Mouse (Mus musculus): Measurements from ENCODE around the gene Zfyve28. TPM values are rescaled to one million over a fixed set of nuclear protein-coding genes. Genes with fewer than 3 reads are reported as not detected.

The Zfyve28 gene
- polyA plus RNA-seq, 1 experiment, result 4.5 TPM

DNA sequence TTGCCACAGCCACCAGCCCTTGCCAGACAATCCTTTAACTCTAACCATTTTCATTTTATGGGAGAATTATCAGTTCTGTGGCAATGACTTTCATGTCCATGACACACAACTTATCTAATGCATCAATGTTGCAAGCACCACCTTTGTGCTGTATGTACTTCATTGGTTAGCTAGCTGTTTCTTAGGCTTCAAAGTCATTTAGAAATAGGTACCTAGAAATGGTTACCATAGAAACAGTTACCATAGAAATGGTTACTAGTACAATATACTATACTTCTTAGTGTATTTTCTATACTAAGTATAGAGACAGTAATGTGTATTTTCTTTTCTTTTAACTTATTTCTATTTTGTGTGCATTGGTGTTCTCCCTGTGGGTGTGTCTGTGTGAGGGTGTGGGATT lies 37.0 kb upstream of the Zfyve28 start:
- Histone ChIP-seq H3K4me3 (replicated peaks; ENCODE audit: extremely low read depth, low read depth, low read length) (no peak overlapping the region), H3K4me1 (ENCODE audit: control insufficient read depth, insufficient read depth, low read length) (0 out of 2 replicates have a peak, but pooled peaks cover 2% of the 10 kb centered on the region)
- TF ChIP-seq CTCF (IDR thresholded peaks at IDR 0.05; ENCODE audit: insufficient read depth, low read length) (no peak), POLR2A (IDR thresholded peaks at IDR 0.05; ENCODE audit: borderline replicate concordance, extremely low read depth, low read depth, low read length) (no peak)
- DNase-seq, result no peak

DNA sequence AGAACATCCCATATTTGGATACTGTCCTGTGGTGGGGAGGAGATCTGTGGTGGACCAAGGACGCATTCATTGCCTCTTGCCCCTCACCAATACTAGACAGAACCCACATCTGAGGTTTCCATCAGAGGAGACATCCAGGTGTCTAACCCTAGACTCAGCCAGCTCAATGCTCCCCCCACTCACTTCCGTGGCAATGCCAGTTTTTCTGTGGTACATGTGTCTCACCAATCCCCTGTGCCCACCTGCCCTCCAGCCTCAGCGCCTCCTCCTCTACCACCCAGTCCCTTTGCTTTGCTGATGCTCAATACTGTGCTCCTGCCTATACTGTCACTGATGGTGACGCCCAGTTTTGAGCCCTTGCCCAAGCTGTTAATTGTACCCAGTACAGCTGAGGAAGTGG lies 33.0 kb upstream of the Zfyve28 start:
- TF ChIP-seq POLR2A (IDR thresholded peaks at IDR 0.05; ENCODE audit: borderline replicate concordance, extremely low read depth, low read depth, low read length) (no peak), CTCF (IDR thresholded peaks at IDR 0.05; ENCODE audit: insufficient read depth, low read length) (no peak)
- no peaks in the 10 kb centered on the region for H3K4me1 ChIP-seq (ENCODE audit: control insufficient read depth, insufficient read depth, low read length)
- 84% methylated on average over 4 of the region's 4 CpGs for WGBS
- DNase-seq, result no peak
- H3K4me3 ChIP-seq (replicated peaks; ENCODE audit: extremely low read depth, low read depth, low read length), result no peak overlapping the region

DNA sequence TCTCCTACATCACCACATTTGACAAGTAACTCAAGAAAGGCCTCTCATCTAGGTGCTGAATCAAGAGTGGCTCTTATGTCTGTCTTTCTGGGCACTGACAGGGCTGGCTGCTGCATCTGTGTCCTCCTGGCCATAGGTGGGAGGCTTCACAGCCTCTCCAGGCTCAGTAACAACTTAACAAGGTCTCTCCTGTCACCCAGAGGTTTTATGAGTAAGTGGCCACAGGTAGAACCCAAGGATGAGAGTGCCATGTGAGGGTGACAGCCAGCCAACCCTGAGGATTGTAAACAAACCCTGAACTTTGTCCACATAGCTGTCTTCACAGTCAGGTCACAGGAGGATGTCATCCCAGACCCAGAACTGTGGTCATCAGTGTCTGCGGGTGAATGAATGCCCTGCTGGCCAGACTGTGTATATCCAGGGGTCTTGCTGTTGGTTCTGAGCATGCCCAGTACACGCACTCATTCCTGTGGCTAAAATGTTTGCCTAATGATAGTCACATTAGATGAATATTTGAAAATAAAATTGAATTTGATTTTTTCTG lies 31.3 kb upstream of the Zfyve28 start:
- WGBS, result 63% methylated on average over 2 of the region's 2 CpGs
- Histone ChIP-seq H3K4me3 (replicated peaks; ENCODE audit: extremely low read depth, low read depth, low read length) (no peak overlapping the region), H3K4me1 (ENCODE audit: control insufficient read depth, insufficient read depth, low read length) (no peaks in the 10 kb centered on the region)
- no peak for DNase-seq
- TF ChIP-seq CTCF (IDR thresholded peaks at IDR 0.05; ENCODE audit: insufficient read depth, low read length), result no peak
- TF ChIP-seq POLR2A (IDR thresholded peaks at IDR 0.05; ENCODE audit: borderline replicate concordance, extremely low read depth, low read depth, low read length), result no peak

DNA sequence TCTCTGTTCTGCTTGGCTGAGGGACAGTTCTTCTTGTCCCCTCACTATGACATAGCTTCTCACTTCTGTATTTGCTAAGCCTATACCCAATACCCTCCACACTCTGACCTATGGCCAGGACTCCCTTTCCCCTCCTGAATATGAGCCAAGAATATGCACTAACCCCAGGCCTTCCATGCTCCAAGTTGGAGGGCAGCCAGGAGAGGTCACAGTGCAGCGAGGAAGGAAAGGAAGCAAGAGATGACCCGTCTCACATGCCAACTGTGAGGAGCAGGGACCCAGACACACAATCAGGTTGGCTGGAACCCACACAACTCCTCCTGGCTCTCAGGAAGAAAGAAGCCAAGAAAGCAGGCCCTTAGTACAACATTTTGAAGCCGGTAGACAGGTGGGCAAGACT lies 20.8 kb upstream of the Zfyve28 start:
- no peaks in the 10 kb centered on the region for H3K4me1 ChIP-seq (ENCODE audit: control insufficient read depth, insufficient read depth, low read length)
- H3K4me3 ChIP-seq (replicated peaks; ENCODE audit: extremely low read depth, low read depth, low read length), result no peak overlapping the region
- DNase-seq, result no peak
- 49% methylated on average over 3 of the region's 3 CpGs for WGBS
- TF ChIP-seq CTCF (IDR thresholded peaks at IDR 0.05; ENCODE audit: insufficient read depth, low read length), result no peak
- no peak for TF ChIP-seq POLR2A (IDR thresholded peaks at IDR 0.05; ENCODE audit: borderline replicate concordance, extremely low read depth, low read depth, low read length)

- Histone ChIP-seq H3K4me1 (ENCODE audit: control insufficient read depth, insufficient read depth, low read length) (no peaks in the 10 kb centered on the region), H3K4me3 (replicated peaks; ENCODE audit: extremely low read depth, low read depth, low read length) (no peak overlapping the region)
- no peak for TF ChIP-seq CTCF (IDR thresholded peaks at IDR 0.05; ENCODE audit: insufficient read depth, low read length)
- TF ChIP-seq POLR2A (IDR thresholded peaks at IDR 0.05; ENCODE audit: borderline replicate concordance, extremely low read depth, low read depth, low read length), result no peak
- WGBS, result 65% methylated on average over 7 of the region's 7 CpGs
- no peak for DNase-seq
Observed at GRCm38 (mm10) chr5:34302377-34302776, 14.1 kb upstream of the Zfyve28 start.

GRCm38 (mm10) chr5:34298937-34299535 lies 10.8 kb upstream of the Zfyve28 start:
- H3K4me1 ChIP-seq (ENCODE audit: control insufficient read depth, insufficient read depth, low read length), result no peaks in the 10 kb centered on the region
- H3K4me3 ChIP-seq (replicated peaks; ENCODE audit: extremely low read depth, low read depth, low read length), result no peak overlapping the region
- 83% methylated on average over 10 of the region's 10 CpGs for WGBS
- TF ChIP-seq POLR2A (IDR thresholded peaks at IDR 0.05; ENCODE audit: borderline replicate concordance, extremely low read depth, low read depth, low read length), result no peak
- TF ChIP-seq CTCF (IDR thresholded peaks at IDR 0.05; ENCODE audit: insufficient read depth, low read length), result no peak
- no peak for DNase-seq

GRCm38 (mm10) chr5:34298061-34298460 lies 9.8 kb upstream of the Zfyve28 start:
- 56% methylated on average over 4 of the region's 4 CpGs for WGBS
- no peak for DNase-seq
- Histone ChIP-seq H3K4me3 (replicated peaks; ENCODE audit: extremely low read depth, low read depth, low read length) (no peak overlapping the region), H3K4me1 (ENCODE audit: control insufficient read depth, insufficient read depth, low read length) (no peaks in the 10 kb centered on the region)
- no peak for TF ChIP-seq POLR2A (IDR thresholded peaks at IDR 0.05; ENCODE audit: borderline replicate concordance, extremely low read depth, low read depth, low read length)
- TF ChIP-seq CTCF (IDR thresholded peaks at IDR 0.05; ENCODE audit: insufficient read depth, low read length), result no peak

GRCm38 (mm10) chr5:34295141-34295540 lies 6.9 kb upstream of the Zfyve28 start:
- TF ChIP-seq CTCF (IDR thresholded peaks at IDR 0.05; ENCODE audit: insufficient read depth, low read length) (no peak), POLR2A (IDR thresholded peaks at IDR 0.05; ENCODE audit: borderline replicate concordance, extremely low read depth, low read depth, low read length) (no peak)
- DNase-seq, result no peak
- Histone ChIP-seq H3K4me1 (ENCODE audit: control insufficient read depth, insufficient read depth, low read length) (no peaks in the 10 kb centered on the region), H3K4me3 (replicated peaks; ENCODE audit: extremely low read depth, low read depth, low read length) (no peak overlapping the region)
- 92% methylated on average over 2 of the region's 2 CpGs for WGBS

GRCm38 (mm10) chr5:34294696-34295095 lies 6.4 kb upstream of the Zfyve28 start:
- no peak for DNase-seq
- 34% methylated on average over 2 of the region's 2 CpGs for WGBS
- H3K4me3 ChIP-seq (replicated peaks; ENCODE audit: extremely low read depth, low read depth, low read length), result no peak overlapping the region
- H3K4me1 ChIP-seq (ENCODE audit: control insufficient read depth, insufficient read depth, low read length), result no peaks in the 10 kb centered on the region
- TF ChIP-seq POLR2A (IDR thresholded peaks at IDR 0.05; ENCODE audit: borderline replicate concordance, extremely low read depth, low read depth, low read length) (no peak), CTCF (IDR thresholded peaks at IDR 0.05; ENCODE audit: insufficient read depth, low read length) (no peak)

DNA sequence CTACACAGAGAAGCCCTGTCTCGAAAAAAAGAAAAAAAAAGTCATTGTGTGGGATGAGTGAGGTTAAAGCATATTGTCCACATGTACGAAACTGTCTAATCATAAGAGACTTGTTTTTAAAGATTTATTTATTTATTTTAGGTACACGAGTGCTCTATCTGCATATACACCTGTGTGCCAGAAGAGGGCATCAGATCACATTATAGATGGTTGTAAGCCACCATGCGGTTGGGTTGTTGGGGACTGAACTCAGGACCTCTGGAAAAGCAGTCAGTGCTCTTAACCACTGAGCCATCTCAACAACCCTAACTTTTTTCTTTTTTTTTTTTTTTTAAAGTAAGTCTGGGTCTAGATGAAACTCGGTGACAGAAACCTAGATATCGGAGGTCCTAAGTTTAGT lies 5.1 kb upstream of the Zfyve28 start:
- WGBS, result 78% methylated on average over 6 of the region's 6 CpGs

More for the DNA sequence above, 5.1 kb upstream of the Zfyve28 start:
- TF ChIP-seq POLR2A (IDR thresholded peaks at IDR 0.05; ENCODE audit: borderline replicate concordance, extremely low read depth, low read depth, low read length), result no peak
- no peak for TF ChIP-seq CTCF (IDR thresholded peaks at IDR 0.05; ENCODE audit: insufficient read depth, low read length)
- Histone ChIP-seq H3K4me3 (replicated peaks; ENCODE audit: extremely low read depth, low read depth, low read length) (no peak overlapping the region), H3K4me1 (ENCODE audit: control insufficient read depth, insufficient read depth, low read length) (no peaks in the 10 kb centered on the region)
- DNase-seq, result no peak

Data from lung, adult 2 months (tissue).